In genomic region chr3:41081474-41082301, GRCm38 (mm10) we compare ENCODE assay signal across 8 mouse cellular contexts. TPM values are rescaled to one million over a fixed set of nuclear protein-coding genes. Genes with fewer than 3 reads are reported as not detected.
DNase-seq lines count a peak whose midpoint lies in the region; ATAC-seq and TF ChIP-seq lines count a peak whose summit lies in the region.

No protein-coding gene starts in this region.

- H3K9ac ChIP-seq in forebrain, embryonic 12.5 days = peak overlapping the region; percentile 86
- peak overlapping the region; percentile 94 for H3K9ac ChIP-seq in liver, embryonic 16.5 days (ENCODE audit: low read depth, low read length)

- no peaks in the 10 kb centered on the region for H3K9me3 ChIP-seq in forebrain, embryonic 12.5 days
- no peaks in the 10 kb centered on the region for H3K9me3 ChIP-seq in liver, embryonic 16.5 days (replicated peaks; ENCODE audit: control insufficient read depth, low read length)

- TF ChIP-seq POLR2A in olfactory bulb, adult 2 months (IDR thresholded peaks at IDR 0.05; ENCODE audit: insufficient read depth, low read depth, low read length) = no peak

- H3K4me3 ChIP-seq in forebrain, embryonic 12.5 days (replicated peaks) = peak overlapping the region; percentile 94
- H3K4me3 ChIP-seq in liver, embryonic 16.5 days (ENCODE audit: low read depth, low read length) = peak overlapping the region; percentile 97
- H3K4me3 ChIP-seq in olfactory bulb, adult 2 months (ENCODE audit: insufficient read depth, low read depth, low read length) = peak overlapping the region; percentile 62

- H3K27me3 ChIP-seq in forebrain, embryonic 12.5 days = no peaks in the 10 kb centered on the region
- H3K27me3 ChIP-seq in liver, embryonic 16.5 days (ENCODE audit: control insufficient read depth, insufficient read depth, low read depth, low read length) = no peaks in the 10 kb centered on the region

- peak; percentile 36 for DNase-seq in cerebellum, adult 9-11 months
- DNase-seq in cerebellum, adult 8-10 months = no peak
- peak; percentile 42 for DNase-seq in adrenal gland, postnatal 10 days
- DNase-seq in induced T-regulatory cell, adult 2 months (ENCODE audit: low read depth) = peak; percentile 63
- no peak for DNase-seq in urinary bladder, postnatal 25 days (ENCODE audit: low spot score)

- peaks cover 22% of the 10 kb centered on the region for H3K4me1 ChIP-seq in forebrain, embryonic 12.5 days
- peaks cover 13% of the 10 kb centered on the region for H3K4me1 ChIP-seq in liver, embryonic 16.5 days (ENCODE audit: control insufficient read depth, low read depth, low read length)
- H3K4me1 ChIP-seq in olfactory bulb, adult 2 months (ENCODE audit: control insufficient read depth, insufficient read depth, low read length) = peaks cover 2% of the 10 kb centered on the region; the same call in 1 of the 2 replicates

- H3K4me2 ChIP-seq in forebrain, embryonic 12.5 days = peak overlapping the region; percentile 76
- H3K4me2 ChIP-seq in liver, embryonic 16.5 days (ENCODE audit: low read depth, low read length) = peak overlapping the region; percentile 100

- no peak for ATAC-seq in forebrain, embryonic 12.5 days (ENCODE audit: low FRiP score)
- ATAC-seq in liver, embryonic 16.5 days (ENCODE audit: low read depth) = no peak

- peak overlapping the region; percentile 87 for H3K27ac ChIP-seq in forebrain, embryonic 12.5 days
- H3K27ac ChIP-seq in liver, embryonic 16.5 days (ENCODE audit: low read length) = peak overlapping the region; percentile 91
- H3K27ac ChIP-seq in olfactory bulb, adult 2 months (ENCODE audit: insufficient read depth, low read depth, low read length) = no peak overlapping the region

- no peak for TF ChIP-seq CTCF in olfactory bulb, adult 2 months (IDR thresholded peaks at IDR 0.05; ENCODE audit: insufficient read depth, low read depth, low read length)

- 4% methylated on average over 23 of the region's 23 CpGs for WGBS in forebrain, embryonic 12.5 days
- WGBS in liver, embryonic 16.5 days (ENCODE audit: insufficient replicate concordance) = 5% methylated on average over 23 of the region's 23 CpGs
- WGBS in olfactory bulb, adult 2 months = 3% methylated on average over 23 of the region's 23 CpGs

- H3K36me3 ChIP-seq in forebrain, embryonic 12.5 days (replicated peaks) = no peaks in the 10 kb centered on the region
- no peaks in the 10 kb centered on the region for H3K36me3 ChIP-seq in liver, embryonic 16.5 days (ENCODE audit: control insufficient read depth, insufficient read depth)

RNA-seq across cellular contexts. Expression of gene Pgrmc2, which starts 1.2 kb away (rescaled TPM):
- total RNA-seq in adrenal gland, postnatal 10 days (2021) = 10 to 100 TPM; 43.6 to 45.7 TPM
- polyA plus RNA-seq in forebrain, embryonic 12.5 days (2016; fragmentation: Nextera tagmentation; extraction: Ambion mirVana) = 36.9 and 37.0 TPM in 2 replicates
- polyA plus RNA-seq in liver, embryonic 16.5 days (2015; fragmentation: Nextera tagmentation; extraction: Ambion mirVana) = 15.2 and 15.3 TPM in 2 replicates
- not detected in 2 replicates for polyA plus RNA-seq in olfactory bulb, adult 2 months (2012; ENCODE audit: insufficient read depth, insufficient read length, low replicate concordance, missing spikeins)

Comparison
In these comparisons a context has a peak if more than half of its experiments do, and no peak if none do; other contexts are left out.
1. DNase-seq: peak in cerebellum, adult 9-11 months (single experiment), adrenal gland, postnatal 10 days (single experiment) and induced T-regulatory cell, adult 2 months (single experiment); none in cerebellum, adult 8-10 months (single experiment) and urinary bladder, postnatal 25 days (single experiment).
2. Peak in every context shown above with its lines, with median percentiles within 50 percentile points of each other: H3K4me3 ChIP-seq.